Mouse (Mus musculus) heart, postnatal 4 days (tissue): ENCODE measurements around the gene Gm3043. TPM values are rescaled to one million over a fixed set of nuclear protein-coding genes. Genes with fewer than 3 reads are reported as not detected.
"Not testable (repeated sequence)": the region's sequence is repeated elsewhere in the genome, so short reads cannot be mapped to it uniquely, and the experiment has no call there.

Experiments used
- DNase-seq: peaks from one replicate; pipeline ENCODE4 v3.0.0; 2021
- total RNA-seq, 2 experiments: library from RNA; stranded (reverse); gene quantifications; 2 replicates each; pipeline ENCODE4 v1.2.3; 2021

Gm3043 gene
- total RNA-seq: not detected

DNA sequence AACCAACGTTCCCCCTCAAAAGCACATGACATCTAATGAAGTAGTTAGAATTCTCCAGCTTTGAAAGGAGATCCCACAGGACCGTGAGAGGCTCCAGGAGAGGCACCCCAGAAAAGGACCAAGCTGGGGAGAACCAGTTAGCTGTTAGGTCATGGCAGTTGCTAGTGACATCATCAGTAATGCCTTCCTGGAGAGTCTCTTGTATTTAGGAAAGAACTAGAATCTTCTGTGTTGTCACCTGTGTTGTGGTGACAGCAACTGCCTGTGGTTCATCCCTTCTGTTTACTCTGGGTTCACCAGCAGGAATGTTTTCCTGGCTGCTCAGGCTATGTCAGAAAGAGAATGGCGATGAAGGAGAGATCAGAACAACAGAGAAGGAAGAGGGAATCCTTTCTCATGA lies at the start of gene Gm3043:
Gene Gm3043 (plus strand): TSS at position 301 of the 400 bp plus-strand sequence.
- DNase-seq: not testable (repeated sequence)

DNA sequence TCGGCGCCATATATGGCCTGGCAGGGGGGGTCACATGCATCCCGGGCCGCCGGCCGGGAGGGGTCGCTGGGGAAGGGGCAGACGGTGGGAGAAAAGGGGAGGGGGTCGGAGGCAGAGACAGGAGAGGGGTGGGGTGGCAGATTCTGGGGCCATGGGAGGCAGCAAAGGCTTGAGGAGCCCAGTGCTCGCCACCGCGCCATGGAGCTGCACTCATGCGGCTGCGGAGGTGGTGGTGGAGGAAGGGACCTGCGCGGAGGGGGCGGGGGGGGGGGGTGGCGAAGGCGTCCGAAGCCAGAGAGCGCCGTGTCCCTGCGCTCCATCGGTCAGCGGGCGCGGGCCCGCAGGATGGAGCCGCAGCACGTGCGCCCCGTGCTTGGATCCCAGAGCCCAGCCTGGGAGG lies 36.9 kb upstream of the Gm3043 start, which contains the start of gene Gm3020:
Gene Gm3020 (plus strand): TSS at position 301 of the 400 bp plus-strand sequence.
- DNase-seq: not testable (repeated sequence)

Other genes with a start within 250 kb of the Gm3043 start
- gene Gm10408, start 239.4 kb upstream of the Gm3043 start, total RNA-seq: not detected
- gene Gm3012, start 54.3 kb upstream of the Gm3043 start, total RNA-seq: not detected
- gene Gm3020, start 36.8 kb upstream of the Gm3043 start, total RNA-seq: 1 to 10 TPM; 1.6 TPM
- gene Gm3002, start 121.3 kb downstream of the Gm3043 start, total RNA-seq: under 1 TPM; 0.74 to 0.83 TPM
- gene Gm3033, start 157.5 kb downstream of the Gm3043 start, total RNA-seq: under 1 TPM in 1 of 2 experiments, not detected in 1; 0.55 TPM
- gene Gm2916, start 195.4 kb downstream of the Gm3043 start, total RNA-seq: not detected
- not detected for gene Gm3029, start 243.0 kb downstream of the Gm3043 start, total RNA-seq